In genomic region chr15:9140252-9140680, GRCm38 (mm10) we compare ENCODE assay signal across 8 mouse cellular contexts. TPM values are rescaled to one million over a fixed set of nuclear protein-coding genes. Genes with fewer than 3 reads are reported as not detected.
DNase-seq lines count a peak whose midpoint lies in the region; ATAC-seq and TF ChIP-seq lines count a peak whose summit lies in the region.

TSS of gene Lmbrd2 (plus strand) at chr15:9140550.

- WGBS in forebrain, embryonic 13.5 days: under 1% methylated on average over 33 of the region's 34 CpGs
- WGBS in large intestine, adult 2 months: 1% methylated on average over 34 of the region's 34 CpGs
- under 1% methylated on average over 32 of the region's 34 CpGs for WGBS in liver, postnatal 0 days (ENCODE audit: insufficient replicate concordance)
- under 1% methylated on average over 34 of the region's 34 CpGs for WGBS in neural tube, embryonic 14.5 days

- peak within 1 kb of the TSS; percentile 96 for H3K4me3 ChIP-seq in E14TG2a.4 (replicated peaks; ENCODE audit: low read length)
- peak within 1 kb of the TSS; percentile 90 for H3K4me3 ChIP-seq in forebrain, embryonic 13.5 days
- peak within 1 kb of the TSS; percentile 99 for H3K4me3 ChIP-seq in liver, postnatal 0 days (ENCODE audit: low read depth, low read length)
- H3K4me3 ChIP-seq in neural tube, embryonic 14.5 days (ENCODE audit: low read depth, low read length): peak within 1 kb of the TSS; percentile 92

- intact Hi-C loops in heart, postnatal 10 days (cut with DNase I): no loop called here

- no peaks in the 10 kb centered on the region for H3K9me3 ChIP-seq in E14TG2a.4 (ENCODE audit: low read length)
- H3K9me3 ChIP-seq in forebrain, embryonic 13.5 days (replicated peaks): no peaks in the 10 kb centered on the region
- no peaks in the 10 kb centered on the region for H3K9me3 ChIP-seq in liver, postnatal 0 days (ENCODE audit: low read length)
- H3K9me3 ChIP-seq in neural tube, embryonic 14.5 days (ENCODE audit: control insufficient read depth, low read length): no peaks in the 10 kb centered on the region

- peak within 1 kb of the TSS; percentile 83 for H3K4me2 ChIP-seq in forebrain, embryonic 13.5 days
- peak within 1 kb of the TSS; percentile 91 for H3K4me2 ChIP-seq in liver, postnatal 0 days (ENCODE audit: low read depth, low read length)
- peak within 1 kb of the TSS; percentile 86 for H3K4me2 ChIP-seq in neural tube, embryonic 14.5 days (ENCODE audit: low read depth, low read length)

- ATAC-seq in forebrain, embryonic 13.5 days: peak; percentile 99
- peak; percentile 100 for ATAC-seq in liver, postnatal 0 days
- ATAC-seq in neural tube, embryonic 14.5 days (ENCODE audit: low read depth): peak; percentile 99

- H3K27ac ChIP-seq in forebrain, embryonic 13.5 days: peak within 1 kb of the TSS; percentile 77
- H3K27ac ChIP-seq in liver, postnatal 0 days (ENCODE audit: low read depth): peak within 1 kb of the TSS; percentile 86
- H3K27ac ChIP-seq in neural tube, embryonic 14.5 days (ENCODE audit: low read depth, low read length): peak within 1 kb of the TSS; percentile 84

- H3K36me3 ChIP-seq in E14TG2a.4 (ENCODE audit: insufficient read depth, low read length): peaks cover 53% of the 10 kb centered on the region
- H3K36me3 ChIP-seq in forebrain, embryonic 13.5 days (ENCODE audit: poor library complexity, severe bottlenecking): peaks cover 34% of the 10 kb centered on the region
- H3K36me3 ChIP-seq in liver, postnatal 0 days (replicated peaks; ENCODE audit: insufficient read depth, low read length): peaks cover 5% of the 10 kb centered on the region; the same call in 1 of the 2 replicates
- 0 out of 2 replicates have a peak, but pooled peaks cover 5% of the 10 kb centered on the region for H3K36me3 ChIP-seq in neural tube, embryonic 14.5 days (ENCODE audit: control insufficient read depth, insufficient read depth, low read length)

- H3K9ac ChIP-seq in forebrain, embryonic 13.5 days: peak within 1 kb of the TSS; percentile 88
- H3K9ac ChIP-seq in liver, postnatal 0 days (replicated peaks): peak within 1 kb of the TSS; percentile 92
- peak within 1 kb of the TSS; percentile 83 for H3K9ac ChIP-seq in neural tube, embryonic 14.5 days (replicated peaks; ENCODE audit: low read depth, low read length)

- no peaks in the 10 kb centered on the region for H3K27me3 ChIP-seq in E14TG2a.4 (ENCODE audit: insufficient read depth, low read length)
- no peaks in the 10 kb centered on the region for H3K27me3 ChIP-seq in forebrain, embryonic 13.5 days
- no peaks in the 10 kb centered on the region for H3K27me3 ChIP-seq in liver, postnatal 0 days (ENCODE audit: insufficient read depth, low read length)
- H3K27me3 ChIP-seq in neural tube, embryonic 14.5 days (ENCODE audit: control insufficient read depth, insufficient read depth, low read length): no peaks in the 10 kb centered on the region

- peaks cover 61% of the 10 kb centered on the region for H3K4me1 ChIP-seq in E14TG2a.4 (replicated peaks; ENCODE audit: low read depth, low read length)
- H3K4me1 ChIP-seq in forebrain, embryonic 13.5 days: peaks cover 31% of the 10 kb centered on the region
- H3K4me1 ChIP-seq in liver, postnatal 0 days (ENCODE audit: insufficient read depth): peaks cover 20% of the 10 kb centered on the region
- H3K4me1 ChIP-seq in neural tube, embryonic 14.5 days (ENCODE audit: control insufficient read depth, insufficient read depth, low read length): peaks cover 11% of the 10 kb centered on the region

- TF ChIP-seq CTCF in E14TG2a.4 (conservative IDR thresholded peaks at IDR 0.05; ENCODE audit: low read length): no peak
- no peak for TF ChIP-seq CTCF in liver, postnatal 0 days (IDR thresholded peaks at IDR 0.05; ENCODE audit: low read depth)

- DNase-seq in c-Kit-positive CD71-positive TER-119-positive erythroid progenitor cells, embryonic 14.5 days (ENCODE audit: low spot score): peak; percentile 97
- DNase-seq in heart, postnatal 10 days: peak; percentile 98
- peak; percentile 95 for DNase-seq in large intestine, adult 2 months (ENCODE audit: low read depth, low spot score)
- DNase-seq in liver, postnatal 0 days: peak; percentile 98
- peak; percentile 97 for DNase-seq in testis, postnatal 10 days (ENCODE audit: low spot score)

- no peak for TF ChIP-seq EP300 in liver, postnatal 0 days (IDR thresholded peaks at IDR 0.05; ENCODE audit: low read depth)

RNA-seq across cellular contexts. Expression of gene Lmbrd2, which starts in this region (rescaled TPM):
- polyA plus RNA-seq in forebrain, embryonic 13.5 days (2015; fragmentation: Nextera tagmentation; extraction: Ambion mirVana): 2.9 and 3.9 TPM in 2 replicates
- total RNA-seq in heart, postnatal 10 days (2021): 10 to 100 TPM; 14.6 to 17.6 TPM
- polyA plus RNA-seq in large intestine, adult 2 months (2012; rRNA removed): 4.9 and 11.9 TPM in 2 replicates
- 1.5 and 1.8 TPM in 2 replicates for polyA plus RNA-seq in liver, postnatal 0 days (2015; fragmentation: Nextera tagmentation; extraction: Ambion mirVana)
- 6.8 and 14.8 TPM in 2 replicates for polyA plus RNA-seq in neural tube, embryonic 14.5 days (2014; fragmentation: Nextera tagmentation; extraction: Ambion mirVana)

Comparison
In these comparisons a context has a peak if more than half of its experiments do, and no peak if none do; other contexts are left out.
1. Peak in every context shown above with its lines: DNase-seq, ATAC-seq, H3K4me3 ChIP-seq and H3K27ac ChIP-seq.